Mouse (Mus musculus) stomach, embryonic 14.5 days (tissue): ENCODE measurements around the gene Pm20d1. TPM values are rescaled to one million over a fixed set of nuclear protein-coding genes. Genes with fewer than 3 reads are reported as not detected.

Source experiments
- ATAC-seq: fragments of 200-750 bp; cut with Nextera tagmentation; 2 replicates; pipeline ENCODE4 v1.8.0; 2017; ENCODE audit warnings: low read depth, moderate TSS enrichment; ENCODE audit not compliant: insufficient number of reproducible peaks, insufficient read depth, low FRiP score
- H3K27ac ChIP-seq: fragments of 300-500 bp; sonication (generic); 2 replicates; pipeline ENCODE4 v1.5.1; 2014; ENCODE audit warnings: mild to moderate bottlenecking, low read length, moderate library complexity, mixed read lengths
- H3K27me3 ChIP-seq: fragments of 300-500 bp; sonication (generic); 2 replicates; pipeline ENCODE4 v1.6.1; 2014; ENCODE audit warnings: low read length, control low read depth, mixed read lengths; ENCODE audit not compliant: control insufficient read depth, insufficient read depth
- H3K36me3 ChIP-seq: fragments of 300-500 bp; sonication (generic); 2 replicates; pipeline ENCODE4 v1.6.1; 2014; ENCODE audit warnings: mild to moderate bottlenecking, control low read depth, low read length, moderate library complexity, mixed read lengths; ENCODE audit not compliant: control insufficient read depth, insufficient read depth
- H3K4me1 ChIP-seq: fragments of 300-500 bp; sonication (generic); 2 replicates; pipeline ENCODE4 v1.6.1; 2014; ENCODE audit warnings: low read length, control low read depth, mixed read lengths; ENCODE audit not compliant: control insufficient read depth, insufficient read depth
- H3K4me2 ChIP-seq: fragments of 300-500 bp; sonication (generic); replicated peaks from 2 replicates; pipeline ENCODE4 v1.6.1; 2014; ENCODE audit warnings: low read depth, low read length, control low read depth
- H3K4me3 ChIP-seq: fragments of 300-500 bp; sonication (generic); 2 replicates; pipeline ENCODE4 v1.5.1; 2014; ENCODE audit warnings: low read depth, low read length, control low read depth
- H3K9ac ChIP-seq: fragments of 300-500 bp; sonication (generic); replicated peaks from 2 replicates; pipeline ENCODE4 v1.6.1; 2014; ENCODE audit warnings: low read depth, mild to moderate bottlenecking, control low read depth, low read length, moderate library complexity, mixed read lengths
- H3K9me3 ChIP-seq: fragments of 300-500 bp; sonication (generic); 2 replicates; pipeline ENCODE4 v1.6.1; 2016; ENCODE audit warnings: low read depth, low read length, control low read depth; ENCODE audit not compliant: control insufficient read depth
- WGBS: fragments of 180-500 bp; shearing (Covaris S2); extraction: QIAGEN DNeasy Blood & Tissue Kit; methylation state at CpG from one replicate; pipeline ENCODE4 v1.1.7; 2014; 5-methylcytosine and 5-hydroxymethylcytosine counted together
- polyA plus RNA-seq: library from polyadenylated mRNA; unstranded; fragments of >200 nt; fragmentation: Nextera tagmentation; extraction: Ambion mirVana; gene quantifications from 2 replicates; pipeline ENCODE4 v1.2.1, GENCODE M21; 2014

The Pm20d1 gene
- polyA plus RNA-seq, 1 experiment from 2014 or later = 2.5 TPM

DNA sequence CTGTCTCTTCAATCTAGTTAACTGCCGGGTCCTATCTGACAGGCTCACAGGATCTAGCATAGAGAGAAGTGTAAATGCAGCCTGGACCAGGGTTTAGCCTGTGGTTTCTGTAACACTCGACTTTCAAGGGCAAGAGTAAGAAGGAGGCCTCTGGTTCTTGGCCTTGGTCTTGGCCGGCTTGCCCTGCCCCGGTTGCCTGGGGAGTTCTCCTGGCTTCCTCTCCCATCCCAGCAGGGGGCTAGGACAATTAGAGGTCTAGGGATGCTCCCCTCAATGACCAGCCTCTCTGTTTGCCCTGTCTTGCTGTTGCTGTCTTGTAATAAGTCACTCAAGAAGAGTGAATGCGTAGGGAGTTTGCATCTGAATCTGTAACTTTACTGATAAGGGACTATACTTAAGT is 32.1 kb downstream of the Pm20d1 start:
- Histone ChIP-seq H3K9me3 (no peaks in the 10 kb centered on the region), H3K36me3 (peaks cover 9% of the 10 kb centered on the region), H3K9ac (no peak overlapping the region; the same call in 1 of the 2 replicates), H3K4me1 (peaks cover 10% of the 10 kb centered on the region), H3K4me2 (peak overlapping the region; percentile 86), H3K27ac (no peak overlapping the region), H3K27me3 (no peaks in the 10 kb centered on the region), H3K4me3 (peak overlapping the region; percentile 82)
- 36% methylated on average over 5 of the region's 5 CpGs for WGBS
- ATAC-seq = no peak

DNA sequence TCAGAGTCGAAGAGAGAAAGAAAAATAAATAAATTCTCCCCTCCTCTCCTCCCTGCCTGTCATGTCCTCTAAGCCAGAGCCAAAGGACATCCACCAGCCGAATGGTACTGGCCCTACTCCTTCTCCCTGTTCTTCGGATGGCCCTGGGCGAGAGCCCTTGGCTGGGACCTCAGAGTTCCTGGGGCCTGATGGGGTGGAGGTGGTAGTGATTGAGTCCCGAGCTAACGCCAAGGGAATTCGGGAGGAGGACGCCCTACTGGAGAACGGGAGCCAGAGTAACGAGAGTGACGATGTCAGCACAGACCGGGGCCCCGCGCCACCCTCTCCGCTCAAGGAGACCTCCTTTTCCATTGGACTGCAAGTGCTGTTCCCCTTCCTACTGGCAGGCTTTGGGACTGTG is 33.4 kb downstream of the Pm20d1 start:
- H3K9ac ChIP-seq = no peak overlapping the region
- no peaks in the 10 kb centered on the region for H3K27me3 ChIP-seq
- no peak overlapping the region for H3K4me2 ChIP-seq
- H3K4me3 ChIP-seq = no peak overlapping the region
- no peaks in the 10 kb centered on the region for H3K9me3 ChIP-seq
- no peak for ATAC-seq
- no peak overlapping the region for H3K27ac ChIP-seq
- H3K36me3 ChIP-seq = peaks cover 9% of the 10 kb centered on the region
- 89% methylated on average over 15 of the region's 15 CpGs for WGBS
- peaks cover 10% of the 10 kb centered on the region for H3K4me1 ChIP-seq

DNA sequence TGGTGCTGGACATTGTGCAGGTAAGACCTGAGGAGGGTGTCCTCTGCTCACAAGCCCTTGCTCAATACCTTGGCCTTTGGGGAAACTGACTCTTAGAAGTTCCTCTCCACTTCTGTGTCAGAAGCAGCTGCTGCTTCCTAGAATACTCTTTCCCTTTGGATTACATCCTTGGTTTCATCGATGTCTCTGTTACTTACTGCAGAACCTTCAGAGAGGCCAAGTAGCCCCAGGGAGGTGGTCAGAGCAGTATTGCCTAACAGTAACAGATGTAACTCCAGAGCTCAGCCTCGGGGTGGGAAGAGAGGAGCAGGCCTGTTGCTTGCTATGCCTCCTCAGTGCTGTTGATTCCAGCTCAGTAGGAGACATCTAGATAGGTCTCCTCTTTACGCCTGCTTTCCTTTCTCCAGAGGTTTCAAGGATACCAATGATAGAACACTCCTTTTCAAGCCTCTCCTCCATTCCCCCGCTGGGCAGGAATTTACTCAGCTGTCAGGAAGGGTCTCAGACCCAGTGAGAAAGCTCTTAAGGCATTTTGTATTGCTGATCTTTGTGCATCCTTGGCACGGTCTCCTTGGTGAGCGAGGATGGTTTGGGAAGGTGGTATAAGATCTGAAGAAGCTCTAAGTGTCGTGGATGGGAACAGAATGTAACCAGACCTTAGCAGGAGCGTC is 33.9 kb downstream of the Pm20d1 start:
- H3K9ac ChIP-seq = no peak overlapping the region
- H3K4me1 ChIP-seq = peaks cover 10% of the 10 kb centered on the region
- ATAC-seq = no peak
- H3K36me3 ChIP-seq = peaks cover 9% of the 10 kb centered on the region
- no peak overlapping the region for H3K4me2 ChIP-seq
- WGBS = 83% methylated on average over 8 of the region's 8 CpGs
- no peak overlapping the region for H3K4me3 ChIP-seq
- H3K9me3 ChIP-seq = no peaks in the 10 kb centered on the region
- H3K27ac ChIP-seq = no peak overlapping the region
- no peaks in the 10 kb centered on the region for H3K27me3 ChIP-seq

GRCm38 (mm10) chr1:131837035-131837434 is 39.9 kb downstream of the Pm20d1 start:
- WGBS = 73% methylated on average over 3 of the region's 3 CpGs
- Histone ChIP-seq H3K9ac (no peak overlapping the region), H3K27ac (no peak overlapping the region), H3K4me2 (no peak overlapping the region), H3K27me3 (no peaks in the 10 kb centered on the region), H3K9me3 (no peaks in the 10 kb centered on the region), H3K36me3 (peaks cover 7% of the 10 kb centered on the region), H3K4me1 (no peaks in the 10 kb centered on the region), H3K4me3 (no peak overlapping the region)
- no peak for ATAC-seq

DNA sequence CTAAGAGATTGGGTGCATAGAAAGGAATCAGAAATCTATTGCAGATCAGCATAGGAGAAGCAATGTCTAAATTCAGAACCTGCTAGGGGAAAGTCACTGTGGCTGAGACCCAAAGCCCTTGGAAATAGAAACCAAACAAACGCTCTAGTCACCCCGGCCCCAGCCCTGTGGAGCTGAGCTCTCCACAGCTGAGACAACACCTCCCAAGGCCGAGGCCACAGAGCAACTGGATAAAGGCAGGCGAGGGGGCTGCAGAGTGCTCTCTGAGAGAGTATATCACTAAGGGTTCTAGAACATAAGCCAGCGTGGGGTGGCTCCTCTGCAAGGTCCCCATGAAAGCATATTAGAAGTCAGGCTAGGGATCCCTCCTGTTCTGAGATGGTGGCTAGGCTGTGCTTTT is 41.4 kb downstream of the Pm20d1 start:
- WGBS = 72% methylated on average over 5 of the region's 5 CpGs
- H3K27ac ChIP-seq = no peak overlapping the region
- H3K9me3 ChIP-seq = no peaks in the 10 kb centered on the region
- no peak overlapping the region for H3K9ac ChIP-seq
- no peak overlapping the region for H3K4me3 ChIP-seq
- no peaks in the 10 kb centered on the region for H3K27me3 ChIP-seq
- ATAC-seq = no peak
- no peak overlapping the region for H3K4me2 ChIP-seq
- H3K4me1 ChIP-seq = no peaks in the 10 kb centered on the region
- H3K36me3 ChIP-seq = peaks cover 22% of the 10 kb centered on the region

- no peak for ATAC-seq
- Histone ChIP-seq H3K4me1 (no peaks in the 10 kb centered on the region), H3K27me3 (no peaks in the 10 kb centered on the region), H3K4me3 (no peak overlapping the region), H3K4me2 (no peak overlapping the region), H3K36me3 (peaks cover 27% of the 10 kb centered on the region), H3K27ac (no peak overlapping the region), H3K9me3 (no peaks in the 10 kb centered on the region), H3K9ac (no peak overlapping the region)
- WGBS = 78% methylated on average over 2 of the region's 2 CpGs
Observed at GRCm38 (mm10) chr1:131839279-131839678, 42.1 kb downstream of the Pm20d1 start.

- Histone ChIP-seq H3K27me3 (no peaks in the 10 kb centered on the region), H3K9me3 (no peaks in the 10 kb centered on the region), H3K36me3 (peaks cover 40% of the 10 kb centered on the region), H3K9ac (no peak overlapping the region), H3K4me3 (no peak overlapping the region), H3K27ac (no peak overlapping the region), H3K4me2 (no peak overlapping the region), H3K4me1 (no peaks in the 10 kb centered on the region)
- no peak for ATAC-seq
- 90% methylated on average over 4 of the region's 4 CpGs for WGBS
Observed at GRCm38 (mm10) chr1:131842221-131842620, 45.0 kb downstream of the Pm20d1 start.

- Histone ChIP-seq H3K4me3 (no peak overlapping the region), H3K4me2 (no peak overlapping the region), H3K27ac (no peak overlapping the region), H3K4me1 (no peaks in the 10 kb centered on the region), H3K27me3 (no peaks in the 10 kb centered on the region), H3K9me3 (no peaks in the 10 kb centered on the region), H3K9ac (no peak overlapping the region), H3K36me3 (peaks cover 44% of the 10 kb centered on the region)
- WGBS = 95% methylated on average over 10 of the region's 10 CpGs
- ATAC-seq = no peak
Observed at GRCm38 (mm10) chr1:131843758-131844157, 46.6 kb downstream of the Pm20d1 start.

DNA sequence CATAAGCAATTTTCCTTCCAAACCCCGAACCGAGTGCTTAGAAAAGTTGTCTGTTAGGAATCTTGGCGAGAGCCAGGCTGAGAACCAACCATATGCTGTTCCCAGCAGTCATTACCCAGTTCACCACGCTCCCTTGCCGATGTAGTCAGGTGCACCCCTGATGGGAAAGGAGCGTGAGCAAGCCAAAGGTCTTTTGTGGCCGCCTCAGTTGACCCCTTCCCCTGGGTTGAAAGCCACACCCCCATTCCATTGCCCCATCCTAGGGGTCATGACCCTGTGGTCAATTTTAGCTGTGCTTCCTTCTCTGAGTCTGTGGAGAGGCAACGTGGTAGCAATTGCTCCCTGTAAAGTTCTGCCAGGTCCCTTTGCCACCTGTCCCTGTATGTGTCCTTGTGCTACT is 47.7 kb downstream of the Pm20d1 start:
- H3K9me3 ChIP-seq = no peaks in the 10 kb centered on the region
- H3K9ac ChIP-seq = no peak overlapping the region
- no peak overlapping the region for H3K27ac ChIP-seq
- ATAC-seq = no peak
- no peaks in the 10 kb centered on the region for H3K4me1 ChIP-seq
- H3K27me3 ChIP-seq = no peaks in the 10 kb centered on the region
- no peak overlapping the region for H3K4me3 ChIP-seq
- 78% methylated on average over 8 of the region's 8 CpGs for WGBS
- H3K4me2 ChIP-seq = no peak overlapping the region
- peaks cover 44% of the 10 kb centered on the region for H3K36me3 ChIP-seq
